Mouse (Mus musculus): Measurements from ENCODE around the gene Arhgap30. TPM values are rescaled to one million over a fixed set of nuclear protein-coding genes. Genes with fewer than 3 reads are reported as not detected.
A peak's percentile ranks its signal among the peaks of the same experiment; 100 is the strongest.

The Arhgap30 gene
- polyA plus RNA-seq, 1 experiment: 141 TPM

DNA sequence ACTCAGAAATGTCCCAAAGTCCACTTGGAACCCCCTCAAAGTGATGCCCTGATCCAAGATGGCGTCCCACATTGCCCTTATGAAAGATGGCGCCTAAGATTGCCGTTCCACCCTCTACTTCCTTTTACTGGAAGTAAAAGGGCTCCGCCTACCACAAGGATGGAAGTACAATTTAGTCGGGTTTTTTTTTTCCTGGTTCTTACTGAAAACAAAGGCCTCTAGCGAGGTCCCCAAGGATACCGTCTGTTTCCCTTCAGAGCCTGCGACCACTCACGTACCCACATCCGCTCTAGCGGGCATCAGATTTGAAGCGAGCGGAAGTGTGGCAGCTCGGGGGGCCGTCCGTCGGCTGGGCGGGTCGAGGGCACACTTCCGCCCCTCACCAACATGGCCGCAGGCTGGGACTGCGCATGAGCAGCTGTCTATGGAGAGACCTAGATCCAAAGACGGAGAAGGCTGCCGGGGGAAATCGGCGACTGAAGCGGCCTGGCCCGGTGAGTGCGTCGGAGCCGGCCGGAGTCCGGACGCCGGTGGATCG is 22.3 kb downstream of the Arhgap30 start, which contains the start of gene Usf1:
Gene Usf1 (plus strand): TSS at position 367 of the 538 bp plus-strand sequence.
- Histone ChIP-seq H3K27me3 (ENCODE audit: control insufficient read depth, insufficient read depth, low read length) (no peaks in the 10 kb centered on the region), H3K27ac (ENCODE audit: control insufficient read depth, insufficient read depth, low read length) (peak within 1 kb of the TSS; percentile 71), H3K4me3 (ENCODE audit: control insufficient read depth, insufficient read depth, low read length) (peak within 1 kb of the TSS; percentile 90), H3K36me3 (ENCODE audit: control insufficient read depth, insufficient read depth, low read length) (peaks cover 29% of the 10 kb centered on the region), H3K4me1 (replicated peaks; ENCODE audit: control insufficient read depth, insufficient read depth, low read length) (peaks cover 6% of the 10 kb centered on the region)
- TF ChIP-seq CTCF (IDR thresholded peaks at IDR 0.05; ENCODE audit: borderline replicate concordance, control insufficient read depth, extremely low read depth, insufficient read depth, low read length, poor library complexity) (peak; percentile 53; the same call in 1 of the 2 replicates), POLR2A (IDR thresholded peaks at IDR 0.05; ENCODE audit: control insufficient read depth, extremely low read depth, insufficient read depth, low read length, poor library complexity) (peak; percentile 80; the same call in 1 of the 2 replicates)
- peak; percentile 96 for DNase-seq
- WGBS: under 1% methylated on average over 36 of the region's 36 CpGs

DNA sequence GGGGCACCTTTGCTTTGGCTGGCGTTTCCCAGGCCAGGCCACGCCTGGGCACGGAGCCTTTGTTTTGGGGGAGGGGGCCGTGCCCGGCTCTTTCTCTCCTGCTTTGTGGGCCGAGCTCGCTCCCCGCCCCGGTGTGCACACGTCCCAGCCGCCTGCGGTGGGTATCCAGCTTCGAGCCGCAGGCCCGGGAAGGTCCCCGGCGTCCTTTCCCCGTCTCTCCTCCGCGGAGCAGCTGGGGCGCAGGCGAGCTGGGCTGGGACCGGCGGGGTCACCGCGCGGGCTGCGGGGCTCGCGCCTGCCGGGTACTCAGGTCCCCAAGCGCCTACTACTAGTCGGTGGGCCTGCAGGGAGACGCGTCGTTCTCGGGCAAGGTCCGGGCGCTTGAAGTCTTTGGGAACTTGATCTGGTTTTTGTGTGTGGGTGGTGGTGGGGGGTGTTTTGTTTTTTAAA is 22.8 kb downstream of the Arhgap30 start:
- WGBS: under 1% methylated on average over 39 of the region's 39 CpGs
- Histone ChIP-seq H3K4me3 (ENCODE audit: control insufficient read depth, insufficient read depth, low read length) (peak overlapping the region; percentile 90), H3K27me3 (ENCODE audit: control insufficient read depth, insufficient read depth, low read length) (no peaks in the 10 kb centered on the region), H3K27ac (ENCODE audit: control insufficient read depth, insufficient read depth, low read length) (peak overlapping the region; percentile 71), H3K36me3 (ENCODE audit: control insufficient read depth, insufficient read depth, low read length) (peaks cover 29% of the 10 kb centered on the region), H3K4me1 (replicated peaks; ENCODE audit: control insufficient read depth, insufficient read depth, low read length) (peaks cover 6% of the 10 kb centered on the region)
- no peak for DNase-seq
- TF ChIP-seq CTCF (IDR thresholded peaks at IDR 0.05; ENCODE audit: borderline replicate concordance, control insufficient read depth, extremely low read depth, insufficient read depth, low read length, poor library complexity) (no peak), POLR2A (IDR thresholded peaks at IDR 0.05; ENCODE audit: control insufficient read depth, extremely low read depth, insufficient read depth, low read length, poor library complexity) (no peak)

DNA sequence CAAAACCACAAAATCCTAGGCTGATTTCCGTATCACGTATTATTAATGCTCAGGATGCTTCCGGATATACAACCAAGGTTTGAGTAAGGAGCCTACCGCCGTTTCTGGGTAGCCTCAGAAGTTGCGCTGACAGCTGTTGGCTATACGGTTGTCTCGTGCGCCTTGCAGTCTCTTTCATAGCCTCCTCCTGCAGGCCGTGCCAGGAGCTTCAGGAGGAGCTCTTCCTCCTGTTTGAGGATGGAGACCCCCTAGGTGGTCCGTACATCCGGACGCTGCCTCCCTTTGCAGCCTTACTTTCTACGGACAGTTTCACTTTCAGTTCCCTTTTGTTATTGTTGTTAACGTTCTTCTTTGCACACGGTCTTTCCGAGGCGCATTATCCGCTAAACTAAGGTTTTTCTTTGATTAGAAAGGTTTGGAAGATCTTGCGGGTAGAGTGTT is 23.3 kb downstream of the Arhgap30 start:
- peak; percentile 51 for DNase-seq
- TF ChIP-seq POLR2A (IDR thresholded peaks at IDR 0.05; ENCODE audit: control insufficient read depth, extremely low read depth, insufficient read depth, low read length, poor library complexity): 0 out of 2 replicates have a peak, but pooled peaks have one; percentile 24
- no peak; the same call in 1 of the 2 replicates for TF ChIP-seq CTCF (IDR thresholded peaks at IDR 0.05; ENCODE audit: borderline replicate concordance, control insufficient read depth, extremely low read depth, insufficient read depth, low read length, poor library complexity)
- WGBS: under 1% methylated on average over 20 of the region's 20 CpGs
- peak overlapping the region; percentile 71 for H3K27ac ChIP-seq (ENCODE audit: control insufficient read depth, insufficient read depth, low read length)
- H3K4me1 ChIP-seq (replicated peaks; ENCODE audit: control insufficient read depth, insufficient read depth, low read length): peaks cover 6% of the 10 kb centered on the region
- no peaks in the 10 kb centered on the region for H3K27me3 ChIP-seq (ENCODE audit: control insufficient read depth, insufficient read depth, low read length)
- H3K36me3 ChIP-seq (ENCODE audit: control insufficient read depth, insufficient read depth, low read length): peaks cover 29% of the 10 kb centered on the region
- H3K4me3 ChIP-seq (ENCODE audit: control insufficient read depth, insufficient read depth, low read length): peak overlapping the region; percentile 90

DNA sequence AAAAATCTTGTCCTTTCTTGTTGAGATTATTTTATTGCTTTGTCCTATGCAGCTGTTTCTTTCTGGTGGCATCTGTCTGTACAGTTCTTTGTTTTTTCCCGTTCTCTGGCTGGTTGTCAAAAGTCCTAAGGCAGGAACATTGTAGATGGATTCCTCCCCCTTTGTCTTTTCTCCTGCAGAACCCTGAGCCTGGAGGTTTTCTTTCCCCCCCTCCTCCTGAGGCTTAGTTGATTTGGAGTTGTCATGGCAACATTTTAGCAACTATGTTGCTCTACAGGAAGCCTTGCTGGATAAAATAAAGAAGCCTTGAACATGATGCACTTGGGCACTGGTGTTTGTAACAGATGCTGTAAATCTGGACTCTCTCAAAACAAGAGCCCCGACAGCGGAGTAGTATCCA is 23.7 kb downstream of the Arhgap30 start:
- no peak for DNase-seq
- H3K4me1 ChIP-seq (replicated peaks; ENCODE audit: control insufficient read depth, insufficient read depth, low read length): peaks cover 6% of the 10 kb centered on the region
- 0 out of 2 replicates have a peak overlapping the region, but pooled peaks have one; percentile 11 for H3K4me3 ChIP-seq (ENCODE audit: control insufficient read depth, insufficient read depth, low read length)
- WGBS: 51% methylated on average over 3 of the region's 3 CpGs
- no peak for TF ChIP-seq POLR2A (IDR thresholded peaks at IDR 0.05; ENCODE audit: control insufficient read depth, extremely low read depth, insufficient read depth, low read length, poor library complexity)
- TF ChIP-seq CTCF (IDR thresholded peaks at IDR 0.05; ENCODE audit: borderline replicate concordance, control insufficient read depth, extremely low read depth, insufficient read depth, low read length, poor library complexity): no peak
- H3K36me3 ChIP-seq (ENCODE audit: control insufficient read depth, insufficient read depth, low read length): peaks cover 29% of the 10 kb centered on the region
- H3K27ac ChIP-seq (ENCODE audit: control insufficient read depth, insufficient read depth, low read length): no peak overlapping the region; the same call in 1 of the 2 replicates
- no peaks in the 10 kb centered on the region for H3K27me3 ChIP-seq (ENCODE audit: control insufficient read depth, insufficient read depth, low read length)

DNA sequence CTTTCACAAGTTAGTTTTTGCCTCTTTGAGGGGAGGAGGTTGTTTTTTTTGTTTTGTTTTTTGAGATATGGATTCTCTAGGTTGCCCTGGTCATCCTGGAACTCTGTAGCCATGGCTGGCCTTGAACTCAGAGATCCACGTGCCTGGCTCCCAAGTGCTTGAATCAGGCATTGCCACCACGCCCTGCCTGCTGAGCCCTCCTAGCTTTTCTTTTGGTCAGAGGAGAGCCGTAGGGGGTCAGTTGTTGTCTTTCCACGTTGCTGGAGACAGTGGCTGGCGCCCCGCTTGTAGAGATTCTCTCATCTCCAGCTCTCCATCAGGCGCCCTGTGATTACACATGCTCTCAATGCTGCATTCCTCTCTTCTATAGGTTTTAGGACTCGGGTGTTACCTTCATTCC is 24.9 kb downstream of the Arhgap30 start:
- WGBS: 92% methylated on average over 8 of the region's 8 CpGs
- Histone ChIP-seq H3K27ac (ENCODE audit: control insufficient read depth, insufficient read depth, low read length) (no peak overlapping the region), H3K27me3 (ENCODE audit: control insufficient read depth, insufficient read depth, low read length) (no peaks in the 10 kb centered on the region), H3K36me3 (ENCODE audit: control insufficient read depth, insufficient read depth, low read length) (peaks cover 35% of the 10 kb centered on the region), H3K4me1 (replicated peaks; ENCODE audit: control insufficient read depth, insufficient read depth, low read length) (peaks cover 6% of the 10 kb centered on the region), H3K4me3 (ENCODE audit: control insufficient read depth, insufficient read depth, low read length) (no peak overlapping the region)
- TF ChIP-seq CTCF (IDR thresholded peaks at IDR 0.05; ENCODE audit: borderline replicate concordance, control insufficient read depth, extremely low read depth, insufficient read depth, low read length, poor library complexity): no peak
- no peak for TF ChIP-seq POLR2A (IDR thresholded peaks at IDR 0.05; ENCODE audit: control insufficient read depth, extremely low read depth, insufficient read depth, low read length, poor library complexity)
- no peak for DNase-seq

DNA sequence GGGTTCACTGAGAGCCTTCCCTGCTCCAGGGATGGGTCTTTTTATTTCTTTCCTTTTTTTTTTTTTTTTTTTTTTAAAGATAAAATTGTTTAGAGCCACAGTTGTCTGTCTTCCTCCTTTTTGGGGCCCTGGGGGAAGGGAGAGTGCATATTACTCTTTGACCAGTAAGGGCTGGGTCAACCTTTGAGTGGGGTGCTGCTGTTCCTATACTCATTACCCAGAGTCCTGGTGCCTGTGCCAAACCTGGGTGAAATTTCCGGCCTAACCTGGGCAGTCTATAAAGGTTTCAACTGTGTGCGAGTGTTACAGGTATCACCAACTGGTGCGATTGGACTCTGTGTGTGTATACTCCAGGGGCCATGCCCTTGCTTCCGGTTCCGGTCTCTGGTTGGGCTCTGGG is 29.9 kb downstream of the Arhgap30 start, which contains the start of gene Tstd1:
Gene Tstd1 (plus strand): TSS at position 213 of the 400 bp plus-strand sequence.
- Histone ChIP-seq H3K27ac (ENCODE audit: control insufficient read depth, insufficient read depth, low read length) (no peak within 1 kb of the TSS), H3K27me3 (ENCODE audit: control insufficient read depth, insufficient read depth, low read length) (no peaks in the 10 kb centered on the region), H3K4me1 (replicated peaks; ENCODE audit: control insufficient read depth, insufficient read depth, low read length) (no peaks in the 10 kb centered on the region), H3K4me3 (ENCODE audit: control insufficient read depth, insufficient read depth, low read length) (no peak within 1 kb of the TSS), H3K36me3 (ENCODE audit: control insufficient read depth, insufficient read depth, low read length) (peaks cover 50% of the 10 kb centered on the region)
- no peak for DNase-seq
- no peak for TF ChIP-seq CTCF (IDR thresholded peaks at IDR 0.05; ENCODE audit: borderline replicate concordance, control insufficient read depth, extremely low read depth, insufficient read depth, low read length, poor library complexity)
- no peak for TF ChIP-seq POLR2A (IDR thresholded peaks at IDR 0.05; ENCODE audit: control insufficient read depth, extremely low read depth, insufficient read depth, low read length, poor library complexity)
- WGBS: 95% methylated on average over 5 of the region's 5 CpGs
